Mouse (Mus musculus) urinary bladder, postnatal 25 days (tissue): Measurements from ENCODE around the gene Trmu.
"Not testable (repeated sequence)": the region's sequence is repeated elsewhere in the genome, so short reads cannot be mapped to it uniquely, and the experiment has no call there.

Experiments
- DNase-seq: peaks from one replicate; pipeline ENCODE4 v3.0.0; 2022; ENCODE audit warnings: low spot score

Trmu gene

DNA sequence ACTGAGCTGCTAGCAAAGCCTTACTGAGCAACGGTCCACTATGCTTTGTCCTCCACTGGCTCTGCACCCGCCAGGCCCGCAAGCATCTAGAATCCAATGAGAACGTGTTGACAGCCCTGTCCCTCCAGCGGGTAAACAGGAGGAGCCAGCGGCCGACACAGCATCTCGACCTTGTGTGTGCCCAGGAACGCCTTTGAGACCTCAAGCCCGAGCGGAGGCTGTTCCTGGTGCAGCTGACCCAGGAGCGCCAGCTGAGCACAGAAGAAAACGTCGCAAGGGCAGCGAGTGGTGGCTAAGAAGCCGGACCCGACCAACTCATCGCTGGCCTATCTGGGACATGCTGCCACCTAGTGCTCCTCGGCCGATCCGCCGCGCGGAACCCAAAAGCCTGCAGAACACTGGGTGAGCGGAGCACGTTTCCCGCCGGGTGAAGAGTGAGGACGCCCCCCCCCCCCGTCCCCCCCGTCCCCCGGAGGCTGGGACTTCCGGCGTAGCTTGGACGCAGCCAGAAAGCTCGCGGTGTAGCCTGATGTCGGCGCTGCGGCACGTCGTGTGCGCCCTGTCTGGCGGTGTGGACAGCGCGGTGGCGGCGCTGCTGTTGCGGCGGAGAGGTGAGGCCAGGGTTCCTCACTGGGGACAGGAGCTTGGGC is at the start of gene Trmu:
Gene Trmu (plus strand): TSS at position 465 of the 650 bp plus-strand sequence.
- DNase-seq = peak; percentile 75

DNA sequence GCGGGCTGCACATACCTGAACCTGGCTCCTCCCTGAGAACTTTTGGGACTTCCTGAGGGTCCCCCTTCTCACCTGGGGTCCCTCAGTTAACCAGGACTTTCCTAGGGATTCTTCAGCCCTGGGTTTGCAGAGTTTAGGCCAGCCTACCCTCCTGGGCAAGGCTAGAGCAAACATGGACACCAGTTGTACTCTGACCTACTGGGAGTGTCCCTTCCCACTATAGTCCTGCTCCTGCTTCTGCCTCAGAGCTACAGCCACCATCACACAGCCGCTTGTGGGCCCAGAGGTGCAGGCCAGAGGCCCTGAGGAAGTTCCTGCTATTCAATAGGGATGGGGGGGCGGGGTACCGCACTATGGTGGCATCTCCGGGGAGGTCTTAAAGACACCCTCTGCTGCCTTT is 49.6 kb upstream of the Trmu start:
- DNase-seq = no peak

DNA sequence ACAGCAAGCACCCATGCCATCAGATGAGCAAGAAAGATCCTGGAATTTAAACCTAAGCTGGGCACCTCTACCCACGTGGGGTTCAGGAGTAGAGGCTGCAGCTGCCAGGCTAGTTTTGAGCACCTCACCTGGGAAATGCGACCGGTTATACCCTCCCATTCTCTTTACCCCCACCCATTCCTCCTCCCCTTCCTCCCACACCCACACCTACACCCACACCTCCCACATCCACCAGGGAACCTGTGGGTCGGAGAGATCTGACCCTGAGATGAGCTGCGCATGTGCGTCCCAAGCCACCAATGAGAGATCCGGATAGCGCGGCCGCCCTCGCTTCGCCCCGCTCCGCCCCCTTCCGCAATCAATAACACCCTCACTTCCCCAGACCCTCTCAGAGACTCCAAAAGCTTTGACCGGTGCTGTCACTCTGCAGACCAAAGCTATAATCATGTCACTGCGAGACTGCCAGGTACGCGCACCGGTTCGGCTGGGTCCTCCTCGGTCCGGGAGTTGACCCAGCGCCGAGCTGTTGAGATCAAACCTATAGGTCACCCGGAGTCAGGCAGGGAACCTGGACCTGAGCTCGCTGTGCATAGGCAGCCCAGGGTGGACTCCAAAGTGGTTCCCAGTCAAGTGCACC is 47.0 kb upstream of the Trmu start, which contains the start of gene Ttc38:
Gene Ttc38 (plus strand): TSS at position 353 of the 637 bp plus-strand sequence.
- peak; percentile 80 for DNase-seq

DNA sequence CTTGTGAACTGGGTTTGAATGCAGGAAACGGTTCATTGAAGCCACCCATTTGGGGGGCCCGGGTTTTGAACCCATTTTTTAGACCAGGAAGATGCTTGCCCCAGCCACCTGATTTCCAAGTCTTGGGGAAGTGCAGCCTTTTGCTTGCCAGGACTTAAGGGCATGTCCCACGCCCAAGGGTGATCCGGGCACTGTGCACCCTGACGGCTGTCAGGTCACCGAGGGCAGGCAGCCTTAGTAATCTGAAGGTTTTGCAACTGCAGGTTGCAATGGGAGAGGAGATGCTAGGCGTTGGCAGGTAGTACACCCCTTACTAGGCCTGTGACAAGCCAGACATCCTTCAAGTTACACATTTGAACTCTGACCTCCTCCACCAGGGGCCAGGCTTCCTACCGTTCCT is 46.5 kb upstream of the Trmu start:
- no peak for DNase-seq

DNA sequence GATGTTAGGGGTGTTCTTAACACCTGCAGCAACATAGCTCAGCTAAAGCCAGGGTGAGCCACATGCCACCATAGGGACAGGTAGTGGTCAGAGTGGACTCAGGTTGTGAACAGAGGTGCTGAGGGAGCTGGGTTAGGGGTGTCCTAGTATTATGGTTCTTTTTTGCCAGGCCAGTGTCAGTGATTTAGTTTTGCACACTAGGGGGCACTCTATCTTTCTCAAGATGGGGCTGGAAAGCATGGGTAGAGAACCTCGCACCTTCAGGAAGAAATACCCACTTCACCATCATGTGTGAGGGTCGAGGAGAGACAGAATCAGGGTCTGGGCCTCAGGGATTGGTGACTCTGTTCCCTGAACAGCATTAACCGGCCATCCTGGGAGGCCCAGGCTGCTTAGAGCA is 43.8 kb upstream of the Trmu start:
- no peak for DNase-seq

DNA sequence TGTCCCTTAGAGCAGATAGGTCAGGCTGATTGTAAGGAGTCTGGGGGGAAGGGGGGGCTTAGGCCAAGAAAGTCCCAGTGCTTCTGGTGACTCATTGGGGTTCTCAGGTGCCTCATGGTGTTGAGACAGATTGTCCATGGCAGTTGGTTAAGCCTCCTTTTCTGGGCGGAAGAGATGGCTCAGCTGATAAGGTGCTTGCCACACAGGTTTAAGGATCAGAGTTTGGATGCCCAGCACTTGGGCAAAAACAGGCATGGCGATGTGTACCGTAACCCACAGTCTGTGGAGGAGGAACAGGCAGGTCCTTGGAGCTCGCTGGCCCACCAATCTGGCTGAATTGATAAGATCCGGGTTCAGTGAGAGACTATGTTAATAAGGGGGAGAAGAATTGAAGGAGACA is 42.2 kb upstream of the Trmu start:
- peak; percentile 37 for DNase-seq

DNA sequence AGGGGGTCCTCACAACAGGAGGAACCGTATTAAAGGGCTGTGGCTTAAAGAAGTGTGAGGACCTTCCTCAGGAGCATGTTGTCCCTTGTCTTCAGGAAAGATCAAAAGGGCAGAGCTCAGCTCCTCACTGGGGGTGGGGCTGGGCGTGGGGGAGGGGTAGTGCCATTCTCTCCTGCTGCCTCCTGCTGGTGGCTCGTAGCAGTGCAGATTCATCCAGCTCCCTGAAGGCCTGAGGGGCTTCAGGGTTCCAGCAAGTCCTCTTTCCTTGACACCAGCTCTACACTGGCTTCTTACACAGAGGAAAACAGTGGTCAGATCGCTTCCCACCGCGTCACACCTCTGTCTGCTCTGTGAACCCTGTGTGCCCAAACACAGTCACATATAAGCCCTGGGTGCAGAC is 38.1 kb upstream of the Trmu start:
- DNase-seq = no peak

DNA sequence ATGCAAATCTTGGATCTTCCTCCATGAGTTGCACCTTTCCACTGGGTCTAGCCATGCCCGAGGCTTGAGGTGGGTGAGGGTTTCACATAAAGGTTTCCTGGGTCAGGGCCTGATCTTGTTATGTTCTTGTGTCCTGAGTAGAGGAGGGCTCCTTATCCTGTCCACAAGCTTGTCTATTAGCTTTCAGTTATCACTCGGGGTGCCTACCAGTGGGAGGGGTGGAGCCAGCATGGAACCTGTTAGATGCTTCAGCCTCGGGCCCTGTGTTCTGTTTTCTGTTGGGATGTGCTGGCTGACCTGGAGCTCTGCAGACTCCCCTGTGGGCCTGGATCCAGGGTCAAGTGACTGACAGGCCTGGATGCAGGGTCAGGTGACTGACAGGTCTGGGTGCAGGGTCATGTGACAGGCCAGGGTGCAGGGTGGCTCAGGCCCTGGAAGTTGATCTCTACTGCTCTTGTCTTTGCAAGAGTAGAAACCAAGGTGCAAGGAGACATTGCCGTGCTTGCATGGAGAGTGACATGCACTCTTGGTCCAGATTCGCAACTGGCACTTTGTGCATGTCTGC is 37.2 kb upstream of the Trmu start:
- DNase-seq = no peak

DNA sequence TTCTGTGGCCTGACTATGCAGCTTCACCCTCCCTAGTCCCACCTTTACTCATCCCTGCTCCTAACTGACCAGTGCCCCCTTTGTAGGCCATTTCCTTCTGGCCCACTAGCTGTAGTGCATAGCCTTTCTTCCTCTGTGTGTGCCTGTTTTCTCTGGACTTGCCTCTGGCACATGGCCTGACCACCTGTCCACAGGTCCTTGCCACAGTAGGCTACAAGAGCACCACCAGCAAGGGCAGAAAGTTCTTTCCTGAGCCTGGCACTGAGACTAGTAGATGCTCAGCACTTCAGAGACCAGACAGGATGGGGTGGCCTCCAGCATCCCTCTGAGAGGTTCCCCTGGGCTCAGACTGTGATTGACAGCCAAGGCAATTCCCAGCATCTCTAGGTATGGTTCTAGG is 34.0 kb upstream of the Trmu start:
- DNase-seq = no peak

DNA sequence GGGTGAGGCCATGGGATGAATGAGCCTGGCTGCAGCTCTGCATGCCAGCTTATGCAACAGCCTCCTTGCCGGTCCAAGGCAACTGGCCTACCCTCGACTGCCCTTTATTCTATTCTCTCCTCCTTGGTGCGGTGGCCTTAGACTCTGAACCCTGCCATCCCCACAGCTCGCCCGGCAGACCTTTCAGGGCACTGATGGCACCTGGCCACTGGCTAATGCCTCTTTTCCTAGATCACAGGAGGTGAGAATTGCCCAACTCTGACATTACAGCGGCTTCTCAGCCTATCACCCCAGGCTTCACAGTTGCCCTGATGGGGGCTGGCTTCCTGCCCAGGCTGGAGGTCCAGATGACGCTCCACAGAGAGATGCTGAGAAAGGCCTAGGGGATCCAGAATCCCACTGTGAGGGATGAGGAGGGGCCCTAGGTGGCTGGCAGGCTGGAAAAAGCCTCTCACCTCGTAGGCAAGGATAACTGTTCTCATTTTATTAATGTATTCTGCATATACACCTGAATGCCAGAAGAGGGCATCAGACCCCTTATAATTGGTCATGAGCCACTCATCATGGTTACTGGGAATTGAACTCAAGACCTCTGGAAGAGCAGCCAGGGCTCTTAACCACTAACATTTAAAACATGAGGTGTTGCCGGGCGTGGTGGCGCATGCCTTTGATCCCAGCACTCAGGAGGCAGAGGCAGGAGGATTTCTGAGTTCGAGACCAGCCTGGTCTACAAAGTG is 27.3 kb upstream of the Trmu start:
- DNase-seq = no peak

DNA sequence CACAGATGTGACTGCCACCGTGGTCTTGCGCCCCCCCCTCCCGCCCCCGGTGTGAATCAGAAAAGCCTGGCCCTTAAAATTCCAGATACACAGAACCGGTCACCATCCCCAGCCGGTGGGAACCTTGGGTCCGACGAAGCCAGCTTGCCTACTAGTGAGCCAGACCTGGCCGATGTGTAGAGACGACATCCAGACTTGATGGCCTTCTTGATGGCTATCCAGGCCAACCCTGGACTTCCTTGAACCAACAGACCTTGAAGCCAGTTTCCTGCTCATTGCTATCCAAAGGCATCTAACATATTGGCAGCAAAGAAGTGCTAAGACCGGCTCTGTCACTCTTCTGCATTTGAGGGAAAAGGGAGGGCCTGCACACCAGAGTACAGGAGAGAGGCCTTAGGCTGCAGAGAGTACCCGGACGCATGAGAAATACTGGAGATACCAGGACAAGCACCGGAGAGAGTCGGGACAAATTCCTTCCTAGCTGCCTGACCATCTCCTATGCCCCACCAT is 20.1 kb upstream of the Trmu start:
- DNase-seq = no peak

DNA sequence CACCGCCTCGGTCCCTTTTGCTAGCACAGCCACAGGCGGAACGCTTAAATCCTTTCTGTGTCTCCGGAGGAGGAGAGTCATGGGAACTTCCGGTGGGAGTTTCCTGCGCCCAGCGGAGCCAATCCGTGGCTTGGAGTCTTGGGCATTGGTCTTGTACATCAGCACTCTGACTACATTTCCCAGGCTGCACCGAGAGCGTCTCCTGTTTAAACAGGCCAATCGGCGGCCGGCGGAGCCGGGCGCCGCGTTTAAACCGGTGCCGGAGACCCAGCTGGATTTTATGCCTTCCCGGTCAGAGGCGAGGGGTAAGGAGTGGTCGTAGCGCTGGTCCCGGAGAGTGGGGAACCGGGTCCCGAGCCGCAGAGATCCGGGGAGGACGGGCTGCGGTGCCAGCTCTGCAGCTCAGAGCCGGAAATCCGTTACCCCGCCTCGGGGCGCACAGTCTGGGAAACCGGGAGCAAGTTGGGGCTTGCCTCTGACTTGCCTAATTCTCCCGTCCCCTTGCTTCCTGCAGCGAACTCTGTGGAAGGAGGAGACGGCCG is 19.6 kb upstream of the Trmu start, which contains the start of gene Gtse1:
Gene Gtse1 (plus strand): TSS at position 256 of the 542 bp plus-strand sequence.
- DNase-seq = peak; percentile 83

DNA sequence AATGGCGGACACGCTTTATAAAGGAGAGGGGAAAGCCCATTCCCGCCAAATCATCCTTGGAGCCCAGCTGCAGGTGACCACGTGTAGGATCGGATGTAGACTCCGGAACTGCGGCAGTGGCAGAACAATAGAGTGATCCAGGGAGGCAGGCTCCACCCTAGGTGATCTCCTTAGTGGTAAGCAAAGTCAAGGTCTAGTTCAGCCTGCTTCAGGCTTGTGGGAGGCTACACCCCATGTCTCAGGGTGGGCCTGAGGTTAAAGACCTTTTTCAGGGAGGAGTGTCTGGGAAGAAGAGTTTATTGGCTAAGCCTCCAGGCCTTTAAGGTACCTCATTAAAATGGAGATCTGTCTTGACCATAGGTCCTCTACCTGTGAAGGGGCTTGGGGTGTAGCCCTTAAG is 13.2 kb upstream of the Trmu start:
- DNase-seq = not testable (repeated sequence)

DNA sequence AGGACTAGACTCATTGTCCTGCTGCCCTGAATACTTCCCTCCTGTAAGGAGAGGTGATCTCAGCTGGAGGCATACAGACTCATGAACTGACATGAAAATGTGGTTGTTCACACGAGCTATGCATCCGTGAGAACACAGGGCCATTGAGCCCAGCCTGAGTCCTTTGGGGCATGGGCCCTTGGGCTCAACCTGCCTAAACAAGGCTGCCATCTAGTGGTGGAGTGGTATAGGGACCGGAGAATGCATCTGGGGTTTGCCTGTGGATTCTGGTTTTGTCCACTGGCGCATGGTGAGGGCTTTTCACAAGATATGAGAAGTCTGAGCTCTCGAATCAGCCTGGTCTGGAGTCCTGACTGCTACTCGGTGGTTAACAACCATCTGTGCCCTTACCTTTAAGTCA is 11.4 kb upstream of the Trmu start:
- peak; percentile 72 for DNase-seq

DNA sequence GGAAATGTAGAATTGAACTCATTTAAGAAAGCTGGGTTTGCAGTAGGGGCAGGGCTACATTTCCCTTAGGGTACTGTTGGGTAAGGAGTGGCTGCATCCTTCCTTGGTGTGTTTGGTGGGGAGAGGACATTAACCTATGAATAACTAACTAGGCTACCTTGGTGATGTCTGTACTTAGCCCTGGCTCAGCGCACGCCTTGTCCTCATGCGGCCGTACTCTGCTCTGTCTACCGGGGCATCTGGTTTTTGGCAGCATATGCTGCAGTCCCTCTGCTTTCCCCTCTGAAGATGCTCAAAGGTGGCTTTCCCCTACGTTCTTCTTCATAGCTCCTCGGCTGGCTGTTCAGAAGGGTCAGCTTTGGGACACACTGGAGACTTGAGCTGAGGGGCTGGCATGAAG is 1.8 kb upstream of the Trmu start:
- DNase-seq = no peak

DNA sequence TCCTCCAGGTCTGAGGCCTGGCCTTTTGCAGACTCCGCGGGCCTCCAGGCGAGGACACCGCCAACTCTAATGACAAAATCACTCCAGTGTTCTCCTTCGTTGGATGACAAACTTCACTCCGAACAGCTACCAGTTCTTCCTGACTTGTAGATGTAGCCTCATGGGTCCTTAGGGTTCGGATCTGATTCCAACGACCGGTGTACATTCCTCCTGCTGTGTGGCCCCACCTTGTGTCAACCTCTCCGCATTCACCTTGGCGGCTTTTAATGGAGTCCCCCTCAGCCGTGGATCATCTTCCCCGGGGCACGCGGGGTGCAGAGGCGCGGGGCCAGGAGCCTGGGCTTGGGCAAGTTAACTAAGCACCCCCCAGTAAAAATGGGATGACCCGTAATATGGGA is 385 bp downstream of the Trmu start:
- DNase-seq = peak; percentile 23

DNA sequence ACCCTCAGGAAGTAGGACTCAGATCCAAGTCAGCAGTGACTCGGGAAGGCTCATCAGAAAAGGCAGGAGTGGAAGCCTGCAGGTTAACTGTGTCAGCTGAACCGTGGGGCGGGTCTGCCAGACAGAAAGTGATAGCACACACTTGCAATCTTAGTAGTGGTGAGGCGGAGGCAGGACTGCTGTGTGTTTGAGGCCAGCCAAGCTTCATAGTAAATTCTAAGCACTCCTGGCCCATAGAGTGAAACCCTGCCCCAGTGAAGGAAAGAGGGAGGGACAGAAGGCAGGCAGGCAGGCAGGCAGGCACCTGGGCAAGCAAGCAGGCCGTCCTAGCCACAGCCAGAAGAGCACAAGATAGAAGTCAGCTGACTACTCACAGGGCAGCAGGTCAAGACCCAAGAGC is 6.5 kb downstream of the Trmu start:
- DNase-seq = no peak

DNA sequence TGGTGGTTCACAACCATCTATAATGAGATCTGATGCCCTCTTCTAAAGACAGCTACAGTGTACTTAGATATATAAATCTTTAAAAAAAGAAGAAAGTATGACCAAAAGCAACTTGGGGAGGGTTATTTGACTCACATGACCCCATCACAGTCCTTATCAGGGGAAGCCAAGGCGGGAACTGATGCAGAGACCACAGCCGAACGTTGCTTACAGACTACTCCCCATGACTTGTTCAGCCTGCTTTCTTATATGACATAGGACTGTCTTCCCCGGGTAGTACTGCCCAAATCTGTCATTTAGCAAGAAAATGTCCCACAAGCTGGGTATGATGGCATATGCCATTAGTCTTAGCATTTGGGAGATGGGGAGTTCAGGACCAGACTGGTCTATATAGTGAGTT is 10.1 kb downstream of the Trmu start:
- no peak for DNase-seq

DNA sequence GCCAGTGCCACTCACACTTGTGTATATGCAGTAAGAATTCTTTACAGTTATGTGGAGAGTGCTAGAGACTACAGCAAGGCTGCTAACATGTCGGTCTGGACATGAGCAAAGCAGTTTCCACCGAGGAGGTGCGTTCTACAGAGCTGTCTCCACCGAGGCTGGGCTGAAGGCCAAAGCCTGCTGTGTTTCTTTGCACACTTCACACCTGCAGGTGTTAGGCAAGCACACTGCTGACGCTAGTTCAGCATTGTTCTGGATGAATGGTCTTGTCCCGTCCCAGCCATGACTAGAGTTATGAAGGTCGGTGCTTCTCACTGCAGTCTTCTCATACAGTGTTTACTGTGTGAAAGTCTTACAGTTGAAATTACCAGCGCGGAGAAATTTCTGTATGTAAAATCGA is 12.9 kb downstream of the Trmu start:
- DNase-seq = no peak

DNA sequence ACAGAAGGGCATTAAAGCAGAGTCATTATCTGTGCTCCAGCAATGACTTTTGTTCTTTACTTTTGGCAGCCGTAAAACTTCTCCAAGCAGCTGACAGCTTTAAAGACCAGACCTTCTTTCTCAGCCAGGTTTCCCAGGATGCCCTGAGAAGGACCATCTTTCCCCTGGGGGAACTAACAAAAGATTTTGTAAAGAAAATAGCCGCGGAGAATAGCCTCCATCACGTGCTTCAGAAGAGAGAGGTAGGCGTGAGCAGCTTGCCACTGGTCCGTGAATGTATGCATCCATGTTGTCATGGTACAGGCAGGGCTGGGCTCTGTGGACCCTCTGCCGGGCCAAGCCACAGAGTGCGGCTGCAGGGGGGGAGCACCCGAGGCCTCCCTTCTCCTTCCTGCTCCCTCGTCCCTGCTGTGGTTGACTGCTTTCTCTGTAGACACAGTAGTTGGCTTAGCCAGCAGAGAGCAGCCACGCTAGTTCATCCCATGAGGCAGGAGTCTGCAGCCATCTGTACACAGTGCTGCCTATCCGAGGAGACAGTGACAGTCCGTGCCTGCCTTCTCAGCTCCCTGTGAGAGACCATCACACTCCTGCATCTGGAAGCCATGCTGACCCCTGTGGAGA is 13.5 kb downstream of the Trmu start:
- DNase-seq = no peak

DNA sequence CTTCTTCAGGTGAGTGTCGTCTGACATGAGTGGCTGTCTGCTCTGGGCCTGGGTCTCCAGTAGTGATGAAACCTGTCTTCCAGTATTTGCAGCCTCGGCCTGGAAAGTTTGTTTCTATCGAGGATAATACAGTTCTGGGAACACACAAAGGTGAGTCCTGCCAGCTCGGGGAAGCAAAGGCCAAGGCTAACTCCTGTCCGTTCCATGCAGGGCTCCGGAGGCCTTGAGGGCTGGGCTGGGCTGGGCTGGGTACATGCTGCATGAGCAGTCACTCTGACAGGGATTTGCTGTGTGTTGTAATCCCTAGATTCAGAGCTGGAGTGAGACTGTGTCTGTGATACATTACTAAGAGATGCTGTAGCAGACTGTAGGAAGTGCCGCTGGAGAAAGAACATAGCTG is 14.8 kb downstream of the Trmu start:
- no peak for DNase-seq

DNA sequence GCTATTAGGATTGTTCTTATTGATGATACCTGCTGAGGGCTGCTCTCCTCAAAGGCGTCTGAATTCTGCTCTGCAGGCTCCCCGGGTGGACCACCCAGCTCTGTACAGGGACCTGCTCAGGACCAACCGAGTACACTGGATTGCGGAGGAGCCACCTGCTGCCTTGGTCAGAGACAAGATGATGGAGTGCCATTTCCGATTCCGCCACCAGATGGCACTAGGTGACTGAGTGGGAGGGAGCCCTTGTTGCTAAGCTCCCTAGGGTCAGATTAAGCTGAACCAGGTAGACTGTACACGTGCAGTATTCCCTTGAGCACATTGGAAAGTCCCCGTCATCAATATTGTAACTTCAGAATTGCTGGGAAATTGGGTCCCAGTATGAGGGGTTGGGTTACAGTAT is 17.2 kb downstream of the Trmu start:
- DNase-seq = peak; percentile 78
